Mouse (Mus musculus): ENCODE data around the gene Ube2cbp. TPM values are rescaled to one million over a fixed set of nuclear protein-coding genes. Genes with fewer than 3 reads are reported as not detected.

The Ube2cbp gene
- total RNA-seq, 2 experiments from 2014 or later: 1.8 to 3.3 TPM

GRCm38 (mm10) chr9:86324772-86325171 is 140.0 kb downstream of the Ube2cbp start:
- no peak for DNase-seq

- no peak for DNase-seq
Measured at GRCm38 (mm10) chr9:86319516-86320140, 145.1 kb downstream of the Ube2cbp start.

DNA sequence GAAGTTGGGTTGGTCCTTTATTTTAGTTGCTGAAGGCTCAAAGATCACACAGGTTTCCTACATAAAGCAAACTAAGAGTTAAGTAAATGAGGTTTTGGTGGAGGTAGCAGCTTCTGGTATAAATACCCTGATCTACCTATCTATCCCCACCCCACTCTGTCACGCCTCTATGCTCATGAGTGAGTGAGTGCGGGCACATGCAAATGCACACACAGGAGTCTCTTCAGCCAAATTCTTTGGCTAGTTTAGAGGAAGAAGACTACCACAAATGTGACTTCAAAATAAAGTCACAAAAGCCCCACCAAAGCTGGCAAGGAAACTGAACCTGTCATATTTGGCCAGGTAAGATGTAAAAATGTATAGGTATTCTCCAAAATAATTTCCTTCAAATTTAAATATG is 149.1 kb downstream of the Ube2cbp start:
- no peak for DNase-seq

DNA sequence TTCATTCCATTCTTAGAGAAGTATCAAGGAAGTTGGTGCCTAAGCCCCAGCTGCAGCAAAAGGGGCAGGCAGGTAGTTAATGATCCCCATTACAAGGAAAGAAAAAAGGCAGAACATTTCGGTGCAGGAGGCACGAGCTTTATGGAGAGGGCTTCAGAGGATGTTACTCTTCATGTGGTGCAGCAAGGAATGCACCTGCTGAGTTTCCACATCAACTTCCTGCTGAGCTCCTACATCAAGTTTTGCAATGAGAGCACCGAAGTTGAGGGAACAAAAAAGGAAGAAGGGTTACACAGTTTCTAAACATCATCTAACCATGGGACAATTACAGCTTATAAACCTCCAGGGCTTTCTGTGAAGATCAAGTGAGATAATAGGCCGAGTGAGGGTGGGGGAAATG is 156.1 kb downstream of the Ube2cbp start:
- DNase-seq: no peak

DNA sequence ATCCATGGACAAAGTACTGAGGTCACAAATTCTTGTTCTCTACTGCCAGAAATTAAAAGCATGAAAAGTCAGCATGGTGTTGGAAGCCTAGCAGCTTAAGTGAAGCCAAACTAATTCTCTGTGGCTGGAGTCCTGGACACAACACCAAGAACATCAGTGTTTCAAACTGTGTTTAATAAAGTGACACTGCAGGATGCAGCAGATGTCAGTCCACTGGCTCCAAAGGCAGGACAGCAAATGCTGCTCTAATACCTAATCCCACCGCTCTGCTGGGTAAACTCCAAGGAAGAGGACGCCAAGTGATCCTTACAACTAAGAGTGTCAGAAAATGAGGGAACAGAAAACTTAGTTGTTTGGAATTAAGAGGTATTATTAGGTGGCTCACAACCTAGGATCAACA is 158.2 kb downstream of the Ube2cbp start:
- no peak for DNase-seq

- DNase-seq: no peak
Measured at GRCm38 (mm10) chr9:86301407-86301806, 163.3 kb downstream of the Ube2cbp start.

GRCm38 (mm10) chr9:86298596-86298995 is 166.2 kb downstream of the Ube2cbp start:
- DNase-seq: no peak

GRCm38 (mm10) chr9:86298131-86298530 is 166.6 kb downstream of the Ube2cbp start:
- no peak for DNase-seq

DNA sequence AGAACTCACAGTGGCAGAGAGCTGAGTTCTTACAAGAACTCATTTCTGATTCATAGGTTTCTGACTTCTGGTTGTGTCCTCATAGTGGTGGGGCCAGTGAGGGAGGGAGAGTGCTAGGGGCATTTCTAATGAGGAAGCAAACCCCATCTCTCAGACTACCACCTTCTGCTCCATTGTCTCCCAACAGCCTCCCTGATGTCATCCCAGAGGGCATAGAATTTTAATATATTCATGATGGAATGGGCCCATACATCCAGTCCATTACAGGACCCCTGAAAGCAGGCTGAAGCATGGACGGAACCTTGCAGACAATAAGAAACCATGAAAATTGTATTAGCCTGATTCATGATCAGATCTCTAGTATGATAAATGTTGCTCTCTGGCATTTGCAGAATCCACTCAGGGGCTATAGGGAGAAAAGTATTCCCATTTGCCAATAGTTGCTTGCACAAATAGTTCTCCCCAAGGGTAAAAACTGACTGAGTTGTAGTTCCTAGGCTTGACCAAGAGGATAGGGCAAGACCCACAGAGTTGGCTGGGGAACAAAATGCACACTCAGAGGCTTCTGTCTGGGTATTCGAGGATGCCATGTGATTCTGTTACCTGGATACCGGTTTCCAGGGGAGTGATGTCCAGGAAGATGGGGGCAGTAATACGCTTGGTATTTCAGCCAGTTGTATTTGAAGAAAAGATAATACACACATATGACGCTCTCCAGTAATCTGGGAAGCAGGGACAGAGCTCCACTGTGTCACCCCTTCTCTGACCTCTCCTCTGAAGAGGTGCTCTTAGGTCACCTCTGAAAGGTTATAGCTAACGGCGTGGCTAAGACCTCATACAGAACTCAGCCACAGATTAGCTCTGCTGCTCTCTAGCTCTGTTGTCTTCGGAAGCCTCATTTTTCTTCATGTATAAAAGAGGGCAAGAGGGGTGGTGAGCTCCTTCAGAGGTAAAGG is 167.8 kb downstream of the Ube2cbp start:
- no peak for DNase-seq

- DNase-seq: no peak
Measured at GRCm38 (mm10) chr9:86287570-86287954, 177.2 kb downstream of the Ube2cbp start.

GRCm38 (mm10) chr9:86286830-86287569 is 177.8 kb downstream of the Ube2cbp start:
- DNase-seq: no peak

DNA sequence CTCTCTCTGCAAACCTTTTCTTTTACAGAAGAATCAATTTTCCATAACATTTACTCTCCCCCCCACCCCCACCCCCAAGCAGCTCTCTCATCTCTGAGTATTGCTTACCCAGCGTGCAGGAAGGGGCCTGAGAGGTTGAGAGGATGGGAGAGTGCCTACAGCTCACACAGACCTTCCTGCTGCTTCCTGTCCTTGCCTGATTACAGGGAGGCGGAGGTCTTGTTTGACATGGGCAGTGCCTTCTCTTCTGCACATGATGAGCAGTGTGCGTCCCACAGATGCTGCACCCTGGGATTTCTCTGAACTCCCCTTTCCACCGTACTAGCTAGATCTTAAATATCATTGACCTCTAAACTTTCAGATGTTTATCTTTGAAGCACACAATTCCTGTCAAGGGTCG is 182.2 kb downstream of the Ube2cbp start:
- no peak for DNase-seq

GRCm38 (mm10) chr9:86281147-86281467 is 183.6 kb downstream of the Ube2cbp start:
- DNase-seq: no peak

GRCm38 (mm10) chr9:86280461-86281146 is 184.1 kb downstream of the Ube2cbp start:
- DNase-seq: no peak

GRCm38 (mm10) chr9:86269541-86269940 is 195.2 kb downstream of the Ube2cbp start:
- DNase-seq: no peak

DNA sequence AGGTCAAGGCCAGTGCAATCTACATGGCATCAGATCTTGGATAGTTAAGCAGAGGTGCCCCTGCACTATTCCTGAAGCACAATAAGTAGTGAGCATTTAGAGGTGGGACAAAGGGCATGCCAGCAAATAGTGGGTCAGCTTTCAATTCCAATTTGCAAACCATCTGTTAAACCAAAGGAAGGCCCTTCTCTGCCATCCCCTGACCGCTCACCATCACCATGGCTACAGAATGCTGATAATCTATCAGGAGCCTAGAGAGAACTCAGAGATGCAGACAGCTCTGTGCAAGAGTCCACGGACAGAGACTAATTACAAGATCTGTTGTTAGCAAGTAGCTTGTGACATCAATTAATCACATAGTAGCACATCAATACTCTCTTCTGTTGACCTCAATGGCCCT is 198.1 kb downstream of the Ube2cbp start:
- no peak for DNase-seq

Other genes with a start within 250 kb of the Ube2cbp start
- gene Dop1a, start 2.2 kb upstream of the Ube2cbp start, total RNA-seq (2021): 10 to 100 TPM; 23.6 to 24.5 TPM
- 10 to 100 TPM; 27.8 to 46.9 TPM for gene Pgm3, start 106.9 kb upstream of the Ube2cbp start, total RNA-seq (2021)
- gene Rwdd2a, start 107.0 kb upstream of the Ube2cbp start, total RNA-seq (2021): 10 to 100 TPM in 1 of 2 experiments, 1 to 10 TPM in 1; 3.3 to 16.4 TPM
- 1,000 to 10,000 TPM; 1,431 to 2,044 TPM for gene Me1, start 231.0 kb upstream of the Ube2cbp start, total RNA-seq (2021)

Data from adrenal gland, postnatal 36 days (tissue).